Mouse (Mus musculus) common myeloid progenitor, adult 5-6 weeks (primary cell): Measurements from ENCODE around the gene Atp2b1. TPM values are rescaled to one million over a fixed set of nuclear protein-coding genes. Genes with fewer than 3 reads are reported as not detected.

Source experiments
- ATAC-seq: replicated peaks from 2 replicates; pipeline ENCODE4 v1.8.0; 2016; ENCODE audit warnings: low read depth, mild to moderate bottlenecking, moderate TSS enrichment, inconsistent platforms; ENCODE audit not compliant: poor library complexity, severe bottlenecking
- total RNA-seq: library from RNA; stranded (forward); fragments of 200-1000, 187-1606 nt; gene quantifications from 2 replicates; pipeline ENCODE4 v1.2.3, GENCODE M21; 2017

The Atp2b1 gene
- total RNA-seq, 1 experiment from 2014 or later = 32.4 TPM

- ATAC-seq = 0 out of 2 replicates have a peak, but pooled peaks have one; percentile 6
Observed at GRCm38 (mm10) chr10:98958752-98959151, 44.5 kb downstream of the Atp2b1 start.

GRCm38 (mm10) chr10:98959385-98959784, 45.2 kb downstream of the Atp2b1 start:
- ATAC-seq = no peak

GRCm38 (mm10) chr10:98960911-98961310, 46.7 kb downstream of the Atp2b1 start:
- no peak for ATAC-seq

GRCm38 (mm10) chr10:98962092-98962491, 47.9 kb downstream of the Atp2b1 start:
- ATAC-seq = no peak

GRCm38 (mm10) chr10:98966407-98967215, 52.4 kb downstream of the Atp2b1 start:
- ATAC-seq = peak; percentile 97

GRCm38 (mm10) chr10:98967240-98967891, 53.2 kb downstream of the Atp2b1 start:
- no peak for ATAC-seq

- no peak for ATAC-seq
Observed at GRCm38 (mm10) chr10:98970917-98971316, 56.7 kb downstream of the Atp2b1 start.

- ATAC-seq = 0 out of 2 replicates have a peak, but pooled peaks have one; percentile 45
Observed at GRCm38 (mm10) chr10:98972359-98972758, 58.2 kb downstream of the Atp2b1 start.

GRCm38 (mm10) chr10:98972912-98973605, 58.9 kb downstream of the Atp2b1 start:
- no peak for ATAC-seq

GRCm38 (mm10) chr10:98974645-98975044, 60.4 kb downstream of the Atp2b1 start:
- no peak for ATAC-seq

- no peak for ATAC-seq
Observed at GRCm38 (mm10) chr10:98975611-98976010, 61.4 kb downstream of the Atp2b1 start.

- no peak for ATAC-seq
Observed at GRCm38 (mm10) chr10:98976877-98977494, 62.8 kb downstream of the Atp2b1 start.

GRCm38 (mm10) chr10:98978766-98979165, 64.6 kb downstream of the Atp2b1 start:
- no peak for ATAC-seq

- ATAC-seq = no peak
Observed at GRCm38 (mm10) chr10:98979296-98979695, 65.1 kb downstream of the Atp2b1 start.

GRCm38 (mm10) chr10:98979951-98980350, 65.7 kb downstream of the Atp2b1 start:
- no peak for ATAC-seq

- no peak for ATAC-seq
Observed at GRCm38 (mm10) chr10:98991964-98992363, 77.8 kb downstream of the Atp2b1 start.

GRCm38 (mm10) chr10:98993186-98993585, 79.0 kb downstream of the Atp2b1 start:
- no peak for ATAC-seq

- 0 out of 2 replicates have a peak, but pooled peaks have one; percentile 54 for ATAC-seq
Observed at GRCm38 (mm10) chr10:98995016-98995747, 81.0 kb downstream of the Atp2b1 start.

- no peak for ATAC-seq
Observed at GRCm38 (mm10) chr10:99004866-99005265, 90.7 kb downstream of the Atp2b1 start.

GRCm38 (mm10) chr10:99011084-99011483, 96.9 kb downstream of the Atp2b1 start:
- ATAC-seq = no peak
